In genomic region chr9:75600166-75600934, GRCm38 (mm10) we compare ENCODE assay signal across 11 mouse cellular contexts. TPM values are rescaled to one million over a fixed set of nuclear protein-coding genes. Genes with fewer than 3 reads are reported as not detected.
DNase-seq lines count a peak whose midpoint lies in the region; ATAC-seq lines count a peak whose summit lies in the region.
"Had no signal": no experiment of that assay in that cellular context is flagged by ENCODE, and none has a peak within 500 bp of the region (broad histone marks: within the 10 kb centered on the region; RNA-seq: fewer than 3 reads in every experiment).

No protein-coding gene starts in this region.

- H3K9ac ChIP-seq in forebrain, embryonic 14.5 days (ENCODE audit: low read length): no peak overlapping the region
- H3K9ac ChIP-seq in forebrain, embryonic 16.5 days (replicated peaks; ENCODE audit: low read depth, low read length): no peak overlapping the region
- no peak overlapping the region for H3K9ac ChIP-seq in midbrain, embryonic 11.5 days (ENCODE audit: low read length)
- H3K9ac ChIP-seq in midbrain, embryonic 13.5 days (replicated peaks): no peak overlapping the region
- H3K9ac ChIP-seq in neural tube, embryonic 14.5 days (replicated peaks; ENCODE audit: low read depth, low read length): no peak overlapping the region
- H3K9ac ChIP-seq: embryonic facial prominence, embryonic 13.5 days; limb, embryonic 13.5 days had no signal

- no peak for ATAC-seq in forebrain, embryonic 14.5 days
- no peak for ATAC-seq in forebrain, embryonic 16.5 days
- ATAC-seq in midbrain, embryonic 11.5 days (ENCODE audit: low FRiP score): no peak
- ATAC-seq in midbrain, embryonic 13.5 days: no peak
- no peak for ATAC-seq in neural tube, embryonic 14.5 days (ENCODE audit: low read depth)

- peaks cover 9% of the 10 kb centered on the region for H3K4me1 ChIP-seq in forebrain, embryonic 14.5 days (ENCODE audit: control insufficient read depth, insufficient read depth, low read length)
- H3K4me1 ChIP-seq in forebrain, embryonic 16.5 days (replicated peaks; ENCODE audit: control insufficient read depth, insufficient read depth, low read length): peaks cover 12% of the 10 kb centered on the region
- no peaks in the 10 kb centered on the region for H3K4me1 ChIP-seq in midbrain, embryonic 11.5 days (ENCODE audit: control insufficient read depth, insufficient read depth, low read length)
- peaks cover 22% of the 10 kb centered on the region for H3K4me1 ChIP-seq in midbrain, embryonic 13.5 days (replicated peaks)
- peaks cover 15% of the 10 kb centered on the region; the same call in 1 of the 2 replicates for H3K4me1 ChIP-seq in neural tube, embryonic 14.5 days (ENCODE audit: control insufficient read depth, insufficient read depth, low read length)

- no peaks in the 10 kb centered on the region for H3K9me3 ChIP-seq in forebrain, embryonic 14.5 days (replicated peaks; ENCODE audit: control insufficient read depth, low read length)
- peaks cover 3% of the 10 kb centered on the region; the same call in 1 of the 2 replicates for H3K9me3 ChIP-seq in forebrain, embryonic 16.5 days (ENCODE audit: control insufficient read depth, low read length)
- no peaks in the 10 kb centered on the region for H3K9me3 ChIP-seq in midbrain, embryonic 11.5 days (ENCODE audit: control insufficient read depth, low read length)
- H3K9me3 ChIP-seq in midbrain, embryonic 13.5 days: no peaks in the 10 kb centered on the region
- H3K9me3 ChIP-seq in neural tube, embryonic 14.5 days (ENCODE audit: control insufficient read depth, low read length): no peaks in the 10 kb centered on the region
- H3K9me3 ChIP-seq: embryonic facial prominence, embryonic 13.5 days; limb, embryonic 13.5 days had no signal

- 70% methylated on average over 7 of the region's 7 CpGs for WGBS in forebrain, embryonic 14.5 days
- WGBS in forebrain, embryonic 16.5 days: 74% methylated on average over 7 of the region's 7 CpGs
- WGBS in midbrain, embryonic 11.5 days: 83% methylated on average over 7 of the region's 7 CpGs
- 76% methylated on average over 7 of the region's 7 CpGs for WGBS in midbrain, embryonic 13.5 days
- 71% methylated on average over 7 of the region's 7 CpGs for WGBS in neural tube, embryonic 14.5 days

- no peaks in the 10 kb centered on the region for H3K27me3 ChIP-seq in forebrain, embryonic 14.5 days (replicated peaks; ENCODE audit: control insufficient read depth, insufficient read depth, low read length)
- H3K27me3 ChIP-seq in forebrain, embryonic 16.5 days (replicated peaks; ENCODE audit: control insufficient read depth, insufficient read depth, low read length): no peaks in the 10 kb centered on the region
- no peaks in the 10 kb centered on the region for H3K27me3 ChIP-seq in midbrain, embryonic 11.5 days (ENCODE audit: control insufficient read depth, insufficient read depth, low read length)
- H3K27me3 ChIP-seq in midbrain, embryonic 13.5 days: no peaks in the 10 kb centered on the region
- H3K27me3 ChIP-seq in neural tube, embryonic 14.5 days (ENCODE audit: control insufficient read depth, insufficient read depth, low read length): no peaks in the 10 kb centered on the region
- H3K27me3 ChIP-seq: embryonic facial prominence, embryonic 13.5 days; limb, embryonic 13.5 days had no signal

- H3K36me3 ChIP-seq in forebrain, embryonic 14.5 days (ENCODE audit: control insufficient read depth, insufficient read depth, low read length): peaks cover 17% of the 10 kb centered on the region; the same call in 1 of the 2 replicates
- H3K36me3 ChIP-seq in forebrain, embryonic 16.5 days (ENCODE audit: control insufficient read depth, insufficient read depth): peaks cover 8% of the 10 kb centered on the region
- H3K36me3 ChIP-seq in midbrain, embryonic 11.5 days (ENCODE audit: control insufficient read depth, insufficient read depth, low read length): no peaks in the 10 kb centered on the region
- H3K36me3 ChIP-seq in midbrain, embryonic 13.5 days: peaks cover 31% of the 10 kb centered on the region
- H3K36me3 ChIP-seq in neural tube, embryonic 14.5 days (ENCODE audit: control insufficient read depth, insufficient read depth, low read length): peaks cover 3% of the 10 kb centered on the region
- H3K36me3 ChIP-seq: embryonic facial prominence, embryonic 13.5 days had no signal

- no peak overlapping the region for H3K27ac ChIP-seq in forebrain, embryonic 14.5 days (ENCODE audit: low read depth, low read length)
- no peak overlapping the region for H3K27ac ChIP-seq in forebrain, embryonic 16.5 days (ENCODE audit: low read length)
- no peak overlapping the region for H3K27ac ChIP-seq in midbrain, embryonic 11.5 days (ENCODE audit: low read depth, low read length)
- no peak overlapping the region for H3K27ac ChIP-seq in midbrain, embryonic 13.5 days
- peak overlapping the region; percentile 67; the same call in 1 of the 2 replicates for H3K27ac ChIP-seq in neural tube, embryonic 14.5 days (ENCODE audit: low read depth, low read length)
- H3K27ac ChIP-seq: limb, embryonic 13.5 days had no signal

- no peak overlapping the region for H3K4me2 ChIP-seq in forebrain, embryonic 14.5 days (ENCODE audit: low read length)
- H3K4me2 ChIP-seq in forebrain, embryonic 16.5 days (ENCODE audit: low read length): no peak overlapping the region
- no peak overlapping the region for H3K4me2 ChIP-seq in midbrain, embryonic 11.5 days
- H3K4me2 ChIP-seq in midbrain, embryonic 13.5 days (replicated peaks): no peak overlapping the region
- H3K4me2 ChIP-seq in neural tube, embryonic 14.5 days (ENCODE audit: low read depth, low read length): no peak overlapping the region
- H3K4me2 ChIP-seq: embryonic facial prominence, embryonic 13.5 days; limb, embryonic 13.5 days had no signal

- DNase-seq in forebrain, embryonic 14.5 days (ENCODE audit: low spot score): peak; percentile 24
- DNase-seq in midbrain, embryonic 11.5 days (ENCODE audit: low spot score, missing footprints): peak; percentile 74
- DNase-seq in gastrocnemius, postnatal 25 days: peak; percentile 48
- DNase-seq in natural killer cell, adult 2 months (ENCODE audit: low spot score in 2 of 2): no peak
- DNase-seq in thymus, postnatal 14 days: no peak
- DNase-seq: thymus, postnatal 25 days had no signal

- H3K4me3 ChIP-seq in forebrain, embryonic 14.5 days (ENCODE audit: low read depth, low read length): no peak overlapping the region
- no peak overlapping the region for H3K4me3 ChIP-seq in forebrain, embryonic 16.5 days (replicated peaks; ENCODE audit: low read length)
- no peak overlapping the region for H3K4me3 ChIP-seq in midbrain, embryonic 11.5 days (ENCODE audit: low read depth, low read length)
- H3K4me3 ChIP-seq in midbrain, embryonic 13.5 days (replicated peaks): no peak overlapping the region
- no peak overlapping the region for H3K4me3 ChIP-seq in neural tube, embryonic 14.5 days (ENCODE audit: low read depth, low read length)
- H3K4me3 ChIP-seq: embryonic facial prominence, embryonic 13.5 days; limb, embryonic 13.5 days had no signal

RNA-seq across cellular contexts. Expression of gene Tmod2, which starts 10.8 kb away (rescaled TPM):
- 127 and 193 TPM in 2 replicates for polyA plus RNA-seq in forebrain, embryonic 14.5 days (2014; fragmentation: Nextera tagmentation; extraction: Ambion mirVana)
- polyA plus RNA-seq in forebrain, embryonic 16.5 days (2015; fragmentation: Nextera tagmentation; extraction: Ambion mirVana): 252 and 274 TPM in 2 replicates
- 63.2 and 70.7 TPM in 2 replicates for polyA plus RNA-seq in midbrain, embryonic 11.5 days (2014; fragmentation: Nextera tagmentation; extraction: Ambion mirVana)
- polyA plus RNA-seq in midbrain, embryonic 13.5 days (2015; fragmentation: Nextera tagmentation; extraction: Ambion mirVana): 190 and 217 TPM in 2 replicates
- 1 to 10 TPM; 4.9 to 8.9 TPM for total RNA-seq in gastrocnemius, postnatal 25 days (2021)
- polyA plus RNA-seq in neural tube, embryonic 14.5 days (2014; fragmentation: Nextera tagmentation; extraction: Ambion mirVana): 230 and 265 TPM in 2 replicates

RNA-seq across cellular contexts. Expression of gene Lysmd2, which starts 25.2 kb away (rescaled TPM):
- 26.0 and 34.1 TPM in 2 replicates for polyA plus RNA-seq in forebrain, embryonic 14.5 days (2014; fragmentation: Nextera tagmentation; extraction: Ambion mirVana)
- 26.7 and 28.2 TPM in 2 replicates for polyA plus RNA-seq in forebrain, embryonic 16.5 days (2015; fragmentation: Nextera tagmentation; extraction: Ambion mirVana)
- 12.1 and 14.8 TPM in 2 replicates for polyA plus RNA-seq in midbrain, embryonic 11.5 days (2014; fragmentation: Nextera tagmentation; extraction: Ambion mirVana)
- polyA plus RNA-seq in midbrain, embryonic 13.5 days (2015; fragmentation: Nextera tagmentation; extraction: Ambion mirVana): 17.9 and 18.3 TPM in 2 replicates
- 1 to 10 TPM; 4.9 to 7.3 TPM for total RNA-seq in gastrocnemius, postnatal 25 days (2021)
- polyA plus RNA-seq in neural tube, embryonic 14.5 days (2014; fragmentation: Nextera tagmentation; extraction: Ambion mirVana): 38.0 and 42.0 TPM in 2 replicates

RNA-seq across cellular contexts. Expression of gene Tmod3, which starts 40.9 kb away (rescaled TPM):
- polyA plus RNA-seq in forebrain, embryonic 14.5 days (2014; fragmentation: Nextera tagmentation; extraction: Ambion mirVana): 92.4 and 104 TPM in 2 replicates
- polyA plus RNA-seq in forebrain, embryonic 16.5 days (2015; fragmentation: Nextera tagmentation; extraction: Ambion mirVana): 107 and 113 TPM in 2 replicates
- polyA plus RNA-seq in midbrain, embryonic 11.5 days (2014; fragmentation: Nextera tagmentation; extraction: Ambion mirVana): 97.4 and 105 TPM in 2 replicates
- 74.2 and 77.6 TPM in 2 replicates for polyA plus RNA-seq in midbrain, embryonic 13.5 days (2015; fragmentation: Nextera tagmentation; extraction: Ambion mirVana)
- 10 to 100 TPM; 19.7 to 25.8 TPM for total RNA-seq in gastrocnemius, postnatal 25 days (2021)
- polyA plus RNA-seq in neural tube, embryonic 14.5 days (2014; fragmentation: Nextera tagmentation; extraction: Ambion mirVana): 60.6 and 69.9 TPM in 2 replicates

Comparison
In these comparisons a context has a peak if more than half of its experiments do, and no peak if none do; other contexts are left out.
1. DNase-seq: peak in forebrain, embryonic 14.5 days (single experiment), midbrain, embryonic 11.5 days (single experiment) and gastrocnemius, postnatal 25 days (single experiment); none in natural killer cell, adult 2 months (0 of 2) and thymus, postnatal 14 days (single experiment).